Comparison of ENCODE assay signal across 24 mouse cellular contexts in genomic region chr8:85936148-85936547, GRCm38 (mm10).
A peak's percentile ranks its signal among the peaks of the same experiment; 100 is the strongest.
DNase-seq lines count a peak whose midpoint lies in the region; ATAC-seq and TF ChIP-seq lines count a peak whose summit lies in the region.
"Had no signal": no experiment of that assay in that cellular context is flagged by ENCODE, and none has a peak within 500 bp of the region (broad histone marks: within the 10 kb centered on the region; RNA-seq: fewer than 3 reads in every experiment).

No protein-coding gene starts in this region.

- no peak overlapping the region for H3K4me3 ChIP-seq in ES-E14 (ENCODE audit: insufficient read depth in 1 of 2, low read depth in 1 of 2, low read length in 2 of 2, poor library complexity in 1 of 2, severe bottlenecking in 1 of 2)
- H3K4me3 ChIP-seq: embryonic facial prominence, embryonic 13.5 days; embryonic facial prominence, embryonic 15.5 days; erythroblast, embryonic 14.5 days; forebrain, embryonic 10.5 days; forebrain, embryonic 12.5 days had no signal

- DNase-seq in heart, adult 11 months = peak; percentile 35
- DNase-seq in heart, adult 9 months (ENCODE audit: low spot score in 2 of 2) = no peak
- DNase-seq in ES-E14 (ENCODE audit: low read depth, low spot score) (peak; percentile 4), ZHBTc4 (ENCODE audit: low read depth, low spot score) (peak; percentile 73)
- DNase-seq in adrenal gland, postnatal 36 days = no peak
- DNase-seq in spleen, adult 18-20 months = no peak
- no peak for DNase-seq in adrenal gland, adult 2 months
- DNase-seq: adrenal gland, adult 8-10 months; adrenal gland, postnatal 14 days; cerebellum, adult 11 months; cerebellum, adult 18-20 months; cerebellum, adult 8-10 months; cerebellum, adult 9-11 months; cerebellum, postnatal 14 days; cerebellum, postnatal 36 days; embryo, embryonic 11 days had no signal

- in situ Hi-C loops in ES-E14 (cut with MboI; ENCODE audit: low sequenced_read_pairs in 2 of 2, unreplicated experiment in 2 of 2) = no loop called here

- ATAC-seq in megakaryocyte progenitor cell, adult 5-6 weeks (replicated peaks; ENCODE audit: poor library complexity) = 0 out of 2 replicates have a peak, but pooled peaks have one; percentile 29
- ATAC-seq: forebrain, embryonic 14.5 days; forebrain, embryonic 16.5 days had no signal

- no peak overlapping the region for H3K27ac ChIP-seq in ES-E14 (ENCODE audit: insufficient read depth, low read depth, low read length, poor library complexity, severe bottlenecking)
- H3K27ac ChIP-seq: embryonic facial prominence, embryonic 13.5 days; embryonic facial prominence, embryonic 15.5 days; forebrain, embryonic 10.5 days; forebrain, embryonic 12.5 days had no signal

- no peaks in the 10 kb centered on the region; the same call in 1 of the 2 replicates for H3K36me3 ChIP-seq in ES-E14 (ENCODE audit: control insufficient read depth, insufficient read depth, low read length, poor library complexity, severe bottlenecking)

- no peaks in the 10 kb centered on the region for H3K4me1 ChIP-seq in ES-E14 (ENCODE audit: control insufficient read depth in 2 of 2, insufficient read depth in 2 of 2, low read length in 2 of 2, poor library complexity in 1 of 2)
- H3K4me1 ChIP-seq: embryonic facial prominence, embryonic 13.5 days; embryonic facial prominence, embryonic 15.5 days; forebrain, embryonic 10.5 days; forebrain, embryonic 12.5 days had no signal

- H3K9me3 ChIP-seq in ES-E14 (ENCODE audit: control insufficient read depth, insufficient read depth, low read depth, low read length) = no peaks in the 10 kb centered on the region
- H3K9me3 ChIP-seq: embryonic facial prominence, embryonic 13.5 days; embryonic facial prominence, embryonic 15.5 days; forebrain, embryonic 10.5 days; forebrain, embryonic 12.5 days had no signal

- no peak overlapping the region for H3K9ac ChIP-seq in ES-E14 (ENCODE audit: insufficient read depth, low read depth, low read length, poor library complexity, severe bottlenecking)
- H3K9ac ChIP-seq: embryonic facial prominence, embryonic 13.5 days; embryonic facial prominence, embryonic 15.5 days; forebrain, embryonic 12.5 days had no signal

TF ChIP-seq in ES-E14, 5 proteins besides CTCF, POLR2A, EP300 and RAD21:
- no peak for TF ChIP-seq ZC3H11A (IDR thresholded peaks at IDR 0.05; ENCODE audit: borderline replicate concordance, low read depth, low read length)

Comparison
In these comparisons a context has a peak if more than half of its experiments do, and no peak if none do; other contexts are left out.
1. DNase-seq: peak in heart, adult 11 months (single experiment), ES-E14 (single experiment) and ZHBTc4 (single experiment); none in heart, adult 9 months (0 of 2), adrenal gland, postnatal 36 days (0 of 2), spleen, adult 18-20 months (0 of 2) and adrenal gland, adult 2 months (single experiment).